Mouse (Mus musculus) layer of hippocampus, postnatal 25 days (tissue): Measurements from ENCODE around the gene Exph5. TPM values are rescaled to one million over a fixed set of nuclear protein-coding genes. Genes with fewer than 3 reads are reported as not detected.

Experiments
- DNase-seq, 2 experiments: peaks; one replicate each; pipeline ENCODE4 v3.0.0; 2022; ENCODE audit warnings: mixed read lengths in 2 of 2, low spot score in 1 of 2; ENCODE audit errors: extremely low spot score in 1 of 2
- total RNA-seq, 2 experiments: library from RNA; stranded (reverse); gene quantifications; 2 replicates each; pipeline ENCODE4 v1.2.3; 2021

Gene Exph5
- total RNA-seq, 2 experiments from 2014 or later, result 3.3 to 3.8 TPM

- DNase-seq, result no peak
Observed at GRCm38 (mm10) chr9:53351899-53352298, 50.4 kb downstream of the Exph5 start.

DNA sequence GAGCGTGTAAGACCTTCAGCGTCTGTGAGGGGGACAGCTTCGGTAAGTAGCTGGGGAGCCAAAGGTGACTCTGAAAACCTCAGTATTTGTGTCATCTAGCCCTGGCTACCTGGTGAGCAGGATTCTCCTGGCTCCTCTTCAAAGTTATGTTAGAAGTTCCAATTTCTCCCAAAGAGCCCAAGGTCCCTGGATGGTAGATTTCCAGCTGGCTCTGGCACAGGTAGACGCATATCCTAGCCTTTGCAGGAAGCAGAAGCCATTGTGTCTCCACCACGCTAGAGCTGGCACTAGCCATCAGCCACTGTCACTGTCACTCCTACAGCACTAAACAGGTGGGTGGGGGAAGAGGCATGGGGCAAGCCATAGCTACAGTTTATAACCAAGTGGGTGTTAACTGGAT is 51.7 kb downstream of the Exph5 start:
- no peak for DNase-seq

- no peak for DNase-seq
Observed at GRCm38 (mm10) chr9:53356219-53357155, 55.0 kb downstream of the Exph5 start.

DNA sequence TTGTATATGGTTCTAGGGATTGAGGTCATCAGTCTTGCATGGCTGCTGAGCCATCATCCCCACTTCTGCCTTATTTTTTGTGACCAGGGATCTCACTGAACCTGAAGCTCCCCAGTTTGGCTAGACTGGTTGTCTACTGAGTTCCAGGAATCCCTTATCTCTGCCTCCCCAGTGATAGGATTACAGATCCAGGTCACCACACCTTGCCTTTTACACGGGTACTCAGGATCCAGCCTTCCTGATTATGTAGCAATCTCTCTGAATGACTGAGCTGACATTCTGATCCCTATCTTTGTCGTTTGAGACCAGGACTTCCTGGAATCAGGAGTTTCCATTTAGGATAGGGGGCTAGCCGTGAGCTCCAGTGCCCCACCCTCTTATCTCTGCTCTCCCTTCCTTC is 69.9 kb downstream of the Exph5 start:
- no peak for DNase-seq

GRCm38 (mm10) chr9:53375907-53376306 is 74.4 kb downstream of the Exph5 start:
- DNase-seq, result no peak

GRCm38 (mm10) chr9:53376820-53377219 is 75.3 kb downstream of the Exph5 start:
- no peak for DNase-seq

DNA sequence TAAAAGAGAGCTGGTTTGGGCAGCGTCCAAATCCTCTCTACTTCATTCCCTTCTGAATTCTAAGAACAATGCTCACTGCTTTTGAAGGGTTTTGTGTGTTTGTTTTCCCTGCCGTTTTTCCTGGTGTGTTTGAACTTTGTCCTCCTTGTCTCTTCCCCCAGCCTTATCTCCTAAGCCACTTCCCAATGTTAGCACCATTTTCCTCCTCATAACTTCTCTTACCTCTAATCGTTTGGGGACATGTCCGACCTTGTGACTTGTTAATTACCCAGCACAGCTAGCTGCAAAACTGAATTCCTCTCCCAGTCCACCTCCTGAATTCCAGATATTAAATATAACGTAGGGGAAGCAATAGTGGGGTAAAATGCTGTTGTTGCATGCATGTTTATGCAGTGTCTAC is 76.1 kb downstream of the Exph5 start:
- DNase-seq, result no peak

DNA sequence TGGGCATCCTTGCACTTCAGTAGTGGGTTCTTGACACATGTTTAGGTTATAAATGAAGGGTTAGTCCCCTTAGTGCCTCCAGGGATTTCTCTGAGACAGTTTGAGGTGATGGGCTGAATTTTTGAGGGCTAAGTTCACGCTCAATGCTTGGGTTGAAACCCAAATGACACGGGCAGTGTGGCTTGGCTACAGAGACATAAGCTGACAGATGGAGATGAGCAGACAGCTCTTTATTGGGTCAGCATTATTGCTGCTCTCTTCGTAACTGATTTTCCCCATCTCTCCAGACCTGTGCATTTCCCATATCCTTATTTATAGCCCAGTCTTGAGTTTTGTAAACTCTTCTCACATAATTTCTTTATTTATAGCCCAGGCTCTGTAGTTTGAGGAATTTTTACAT is 76.7 kb downstream of the Exph5 start:
- DNase-seq, result no peak

DNA sequence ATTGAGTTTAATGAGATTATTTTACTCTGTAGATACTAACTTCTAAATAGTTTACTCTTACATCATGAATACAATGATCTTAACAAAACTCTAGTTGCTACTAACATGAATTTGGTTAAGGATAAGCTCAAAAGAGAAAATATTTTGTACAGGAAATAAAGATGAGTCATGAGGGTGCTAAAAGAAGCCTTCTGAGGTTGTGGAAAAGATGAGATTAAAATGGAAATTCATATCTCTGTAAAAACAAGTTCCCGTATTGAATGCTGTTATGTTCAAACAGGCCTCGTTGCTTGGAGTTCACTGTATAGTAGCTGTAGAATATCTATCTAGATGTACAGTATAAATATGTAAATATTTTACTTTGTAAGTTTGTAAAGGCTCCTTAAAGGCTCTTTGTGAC is 79.1 kb downstream of the Exph5 start:
- no peak for DNase-seq

- no peak for DNase-seq
Observed at GRCm38 (mm10) chr9:53381113-53381615, 79.7 kb downstream of the Exph5 start.

- DNase-seq, result peak; percentile 36 to 51
Observed at GRCm38 (mm10) chr9:53383951-53384866, 82.7 kb downstream of the Exph5 start, which contains the start of gene Kdelc2. TSS of gene Kdelc2 (plus strand) at chr9:53384025.

DNA sequence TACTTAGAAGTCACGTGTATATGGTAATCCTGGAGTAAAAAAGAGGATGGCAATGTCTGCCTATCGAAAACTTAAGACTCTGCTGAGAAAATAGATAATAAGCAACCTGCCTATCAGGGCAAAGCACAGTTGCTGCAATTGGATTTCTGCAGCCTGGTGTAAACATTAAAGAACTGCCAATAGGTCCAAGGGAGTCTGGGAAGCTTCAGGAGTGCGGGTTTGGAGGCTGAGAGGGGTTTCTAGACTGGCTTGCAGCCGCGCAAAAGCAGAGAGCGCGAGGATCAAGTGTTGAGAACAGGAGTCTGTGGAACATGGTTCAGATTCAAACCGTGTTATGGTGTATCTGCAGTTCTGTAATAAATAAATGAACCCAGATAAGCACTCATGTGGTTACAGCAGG is 83.4 kb downstream of the Exph5 start:
- no peak for DNase-seq

DNA sequence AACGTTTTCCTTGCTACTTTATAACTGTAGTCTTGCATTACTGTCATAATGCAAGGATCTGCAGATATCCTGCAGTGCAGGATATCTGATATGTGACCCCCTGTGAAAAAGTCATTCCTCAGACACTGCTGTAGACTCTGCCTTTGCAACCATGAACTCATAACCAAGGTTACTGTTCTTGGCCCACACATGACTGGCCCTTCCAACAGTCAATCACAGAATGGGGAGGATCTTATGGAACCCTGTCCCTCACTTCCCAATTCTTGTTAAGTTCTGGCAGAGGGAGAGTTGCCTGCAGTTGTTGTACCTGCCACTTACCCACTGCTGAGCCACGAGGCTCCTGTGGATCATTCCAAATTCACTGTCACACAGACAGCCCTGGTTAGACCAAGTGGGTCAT is 86.0 kb downstream of the Exph5 start:
- no peak for DNase-seq

DNA sequence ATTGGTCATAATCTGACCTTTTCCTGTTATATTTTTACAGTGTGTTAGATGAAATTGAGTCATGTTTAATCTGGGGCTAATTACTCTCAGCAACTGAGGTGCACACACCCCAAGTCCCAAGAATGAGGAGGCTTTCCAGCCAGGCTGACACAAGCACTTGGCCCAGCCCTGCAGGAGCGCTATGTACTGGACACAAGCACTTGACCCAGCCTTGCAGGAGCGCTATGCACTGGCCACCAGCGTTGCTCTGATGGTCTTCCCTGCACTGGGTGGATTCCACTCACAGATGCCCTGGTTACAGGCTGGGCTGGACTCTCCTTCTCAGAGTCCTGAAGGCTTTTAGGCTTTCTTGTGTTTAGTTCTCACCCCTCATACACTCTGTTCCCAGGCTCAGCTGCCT is 87.6 kb downstream of the Exph5 start:
- no peak for DNase-seq

GRCm38 (mm10) chr9:53390136-53390535 is 88.7 kb downstream of the Exph5 start:
- DNase-seq, result no peak

- no peak for DNase-seq
Observed at GRCm38 (mm10) chr9:53397685-53398387, 96.4 kb downstream of the Exph5 start.

- DNase-seq, result peak; percentile 29 to 76
Observed at GRCm38 (mm10) chr9:53398388-53398700, 96.9 kb downstream of the Exph5 start.

- no peak for DNase-seq
Observed at GRCm38 (mm10) chr9:53399537-53399936, 98.1 kb downstream of the Exph5 start.

GRCm38 (mm10) chr9:53400696-53401095 is 99.2 kb downstream of the Exph5 start:
- no peak for DNase-seq

- no peak for DNase-seq
Observed at GRCm38 (mm10) chr9:53401146-53401545, 99.7 kb downstream of the Exph5 start.
